Mouse (Mus musculus): ENCODE measurements around the gene Gm8068.
"Not testable (repeated sequence)": the region's sequence is repeated elsewhere in the genome, so short reads cannot be mapped to it uniquely, and the experiment has no call there.

Gene Gm8068

GRCm38 (mm10) chr14:41701785-41702184 is at the start of gene Gm8068:
Gene Gm8068, minus strand, starts transcription at chr14:41701885.
- DNase-seq (ENCODE audit: low read depth, low spot score), result not testable (repeated sequence)

- DNase-seq (ENCODE audit: low read depth, low spot score), result not testable (repeated sequence)
Measured at GRCm38 (mm10) chr14:41750514-41750913, 48.8 kb upstream of the Gm8068 start, which contains the start of gene Gm7929. Gene Gm7929, minus strand, starts transcription at chr14:41750614.

DNA sequence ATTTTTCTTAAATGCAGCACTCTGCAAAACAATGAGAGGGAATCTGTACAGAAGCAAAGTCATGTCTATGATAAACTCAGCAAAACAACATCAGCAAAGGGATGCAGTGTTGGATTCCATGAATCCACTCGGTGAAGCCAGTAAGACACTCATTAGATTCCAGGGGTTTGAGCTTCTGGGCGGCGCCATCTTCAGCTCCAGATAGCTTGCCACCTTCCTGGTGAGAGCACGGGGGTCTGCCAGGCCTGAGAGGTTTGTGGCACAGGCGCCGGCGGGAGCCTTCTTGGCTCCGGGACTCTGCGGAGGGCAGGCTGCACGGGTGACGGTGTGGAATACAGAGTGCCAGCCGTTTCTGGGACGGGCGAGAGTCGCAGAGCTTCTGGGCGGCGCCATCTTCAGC is 21.8 kb upstream of the Gm8068 start:
- DNase-seq (ENCODE audit: low read depth, low spot score), result not testable (repeated sequence)

- not testable (repeated sequence) for DNase-seq (ENCODE audit: low read depth, low spot score)
Measured at GRCm38 (mm10) chr14:41717180-41717579, 15.5 kb upstream of the Gm8068 start.

DNA sequence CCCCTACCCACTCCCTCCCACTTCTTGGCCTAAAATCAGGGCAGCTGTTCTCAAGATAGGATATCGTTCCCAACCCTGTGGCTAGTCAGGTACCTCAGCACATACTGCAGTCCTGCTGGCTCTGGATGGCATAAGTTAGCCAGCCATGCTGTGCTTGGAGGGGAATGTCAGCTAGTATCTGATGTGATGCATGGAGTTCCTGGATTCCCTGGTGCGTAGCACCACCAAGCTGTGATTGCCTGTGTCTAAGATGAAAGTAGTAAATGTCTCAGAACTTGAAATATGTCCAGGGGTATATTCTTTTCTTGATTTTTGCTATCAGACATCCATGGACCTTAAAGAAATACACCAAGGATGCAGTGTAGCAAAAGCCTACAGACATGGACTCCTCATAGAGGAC is 53.5 kb downstream of the Gm8068 start:
- not testable (repeated sequence) for DNase-seq (ENCODE audit: low read depth, low spot score)
